Mouse (Mus musculus) lung, postnatal 0 days (tissue): ENCODE measurements around the gene Fam19a2.

ENCODE experiments used
- CTCF ChIP-seq: IDR thresholded peaks from 2 replicates; pipeline ENCODE4 v1.5.1; 2016; ENCODE audit warnings: antibody characterized with exemption, mild to moderate bottlenecking
- EP300 ChIP-seq: IDR thresholded peaks from 2 replicates; pipeline ENCODE4 v1.6.1; 2016; ENCODE audit warnings: antibody characterized with exemption, mild to moderate bottlenecking, control low read depth

- TF ChIP-seq EP300 (no peak), CTCF (no peak)
These were observed 131.6 kb downstream of the Fam19a2 start for GRCm38 (mm10) chr10:123395429-123395828.
